Mouse (Mus musculus): ENCODE measurements around the gene Stk32b. TPM values are rescaled to one million over a fixed set of nuclear protein-coding genes. Genes with fewer than 3 reads are reported as not detected.

Stk32b gene
- polyA plus RNA-seq, 1 experiment from 2014 or later: 16.7 TPM

GRCm38 (mm10) chr5:37717384-37717963, 503 bp upstream of the Stk32b start:
- Histone ChIP-seq H3K4me2 (replicated peaks) (peak overlapping the region; percentile 82), H3K9me3 (no peaks in the 10 kb centered on the region), H3K4me3 (peak overlapping the region; percentile 63), H3K27ac (replicated peaks) (peak overlapping the region; percentile 88), H3K4me1 (peaks cover 37% of the 10 kb centered on the region), H3K9ac (replicated peaks) (peak overlapping the region; percentile 74), H3K27me3 (peaks cover 7% of the 10 kb centered on the region; the same call in 1 of the 2 replicates), H3K36me3 (no peaks in the 10 kb centered on the region)
- peak; percentile 59 for ATAC-seq (replicated peaks)
- WGBS: 0% methylated on average over 14 of the region's 14 CpGs

GRCm38 (mm10) chr5:37709257-37709904, 7.6 kb downstream of the Stk32b start:
- peaks cover 11% of the 10 kb centered on the region for H3K4me1 ChIP-seq
- whole genome bisulfite sequencing: 92% methylated on average over 5 of the region's 5 CpGs
- no peak overlapping the region for H3K4me3 ChIP-seq
- no peak overlapping the region for H3K27ac ChIP-seq (replicated peaks)
- H3K36me3 ChIP-seq: no peaks in the 10 kb centered on the region
- no peak for ATAC-seq (replicated peaks)
- no peaks in the 10 kb centered on the region for H3K27me3 ChIP-seq
- H3K9ac ChIP-seq (replicated peaks): no peak overlapping the region
- no peak overlapping the region for H3K4me2 ChIP-seq (replicated peaks)
- peaks cover 9% of the 10 kb centered on the region; the same call in 1 of the 2 replicates for H3K9me3 ChIP-seq

GRCm38 (mm10) chr5:37708124-37708523, 8.8 kb downstream of the Stk32b start:
- WGBS: 63% methylated on average over 3 of the region's 3 CpGs
- no peak for ATAC-seq (replicated peaks)
- Histone ChIP-seq H3K27ac (replicated peaks) (no peak overlapping the region), H3K27me3 (no peaks in the 10 kb centered on the region), H3K9me3 (peaks cover 9% of the 10 kb centered on the region; the same call in 1 of the 2 replicates), H3K4me2 (replicated peaks) (no peak overlapping the region), H3K4me3 (no peak overlapping the region), H3K4me1 (no peaks in the 10 kb centered on the region), H3K9ac (replicated peaks) (no peak overlapping the region), H3K36me3 (no peaks in the 10 kb centered on the region)

- no peaks in the 10 kb centered on the region for H3K27me3 ChIP-seq
- peaks cover 9% of the 10 kb centered on the region; the same call in 1 of the 2 replicates for H3K9me3 ChIP-seq
- peaks cover 2% of the 10 kb centered on the region for H3K4me1 ChIP-seq
- 65% methylated on average over 2 of the region's 2 CpGs for WGBS
- no peak overlapping the region for H3K9ac ChIP-seq (replicated peaks)
- ATAC-seq (replicated peaks): no peak
- H3K4me3 ChIP-seq: no peak overlapping the region
- no peaks in the 10 kb centered on the region for H3K36me3 ChIP-seq
- no peak overlapping the region for H3K4me2 ChIP-seq (replicated peaks)
- no peak overlapping the region for H3K27ac ChIP-seq (replicated peaks)
These were observed 12.0 kb downstream of the Stk32b start for GRCm38 (mm10) chr5:37704962-37705361.

GRCm38 (mm10) chr5:37699757-37700156, 17.2 kb downstream of the Stk32b start:
- H3K36me3 ChIP-seq: no peaks in the 10 kb centered on the region
- ATAC-seq (replicated peaks): 0 out of 2 replicates have a peak, but pooled peaks have one; percentile 61
- peaks cover 15% of the 10 kb centered on the region for H3K4me1 ChIP-seq
- no peak overlapping the region for H3K9ac ChIP-seq (replicated peaks)
- no peaks in the 10 kb centered on the region for H3K9me3 ChIP-seq
- WGBS: 53% methylated on average over 12 of the region's 12 CpGs
- H3K27ac ChIP-seq (replicated peaks): no peak overlapping the region
- H3K4me2 ChIP-seq (replicated peaks): peak overlapping the region; percentile 16; the same call in 1 of the 2 replicates
- no peak overlapping the region for H3K4me3 ChIP-seq
- no peaks in the 10 kb centered on the region for H3K27me3 ChIP-seq

GRCm38 (mm10) chr5:37697286-37697685, 19.7 kb downstream of the Stk32b start:
- no peak overlapping the region for H3K4me2 ChIP-seq (replicated peaks)
- no peaks in the 10 kb centered on the region for H3K27me3 ChIP-seq
- WGBS: 93% methylated on average over 7 of the region's 7 CpGs
- H3K4me3 ChIP-seq: no peak overlapping the region
- H3K36me3 ChIP-seq: no peaks in the 10 kb centered on the region
- H3K9ac ChIP-seq (replicated peaks): no peak overlapping the region
- H3K4me1 ChIP-seq: peaks cover 15% of the 10 kb centered on the region
- no peak overlapping the region for H3K27ac ChIP-seq (replicated peaks)
- H3K9me3 ChIP-seq: no peaks in the 10 kb centered on the region
- ATAC-seq (replicated peaks): no peak

GRCm38 (mm10) chr5:37695773-37696172, 21.2 kb downstream of the Stk32b start:
- no peak overlapping the region for H3K4me2 ChIP-seq (replicated peaks)
- ATAC-seq (replicated peaks): peak; percentile 51
- peaks cover 15% of the 10 kb centered on the region for H3K4me1 ChIP-seq
- no peak overlapping the region for H3K27ac ChIP-seq (replicated peaks)
- H3K9me3 ChIP-seq: no peaks in the 10 kb centered on the region
- H3K36me3 ChIP-seq: no peaks in the 10 kb centered on the region
- 7% methylated on average over 4 of the region's 4 CpGs for WGBS
- no peak overlapping the region for H3K9ac ChIP-seq (replicated peaks)
- no peak overlapping the region for H3K4me3 ChIP-seq
- H3K27me3 ChIP-seq: no peaks in the 10 kb centered on the region

GRCm38 (mm10) chr5:37692759-37693158, 24.2 kb downstream of the Stk32b start:
- no peaks in the 10 kb centered on the region for H3K36me3 ChIP-seq
- H3K4me3 ChIP-seq: no peak overlapping the region
- no peak for ATAC-seq (replicated peaks)
- no peaks in the 10 kb centered on the region for H3K9me3 ChIP-seq
- H3K4me1 ChIP-seq: peaks cover 6% of the 10 kb centered on the region
- WGBS: 87% methylated on average over 3 of the region's 3 CpGs
- H3K9ac ChIP-seq (replicated peaks): no peak overlapping the region
- no peaks in the 10 kb centered on the region for H3K27me3 ChIP-seq
- no peak overlapping the region for H3K4me2 ChIP-seq (replicated peaks)
- no peak overlapping the region for H3K27ac ChIP-seq (replicated peaks)

GRCm38 (mm10) chr5:37670781-37671180, 46.2 kb downstream of the Stk32b start:
- WGBS: 88% methylated on average over 7 of the region's 7 CpGs
- H3K9me3 ChIP-seq: no peaks in the 10 kb centered on the region
- H3K9ac ChIP-seq (replicated peaks): no peak overlapping the region

GRCm38 (mm10) chr5:37664962-37665361, 52.0 kb downstream of the Stk32b start:
- H3K9me3 ChIP-seq: no peaks in the 10 kb centered on the region
- H3K36me3 ChIP-seq: no peaks in the 10 kb centered on the region
- no peaks in the 10 kb centered on the region for H3K4me1 ChIP-seq
- H3K27ac ChIP-seq (replicated peaks): no peak overlapping the region
- H3K27me3 ChIP-seq: no peaks in the 10 kb centered on the region
- WGBS: 55% methylated on average over 3 of the region's 3 CpGs
- H3K4me2 ChIP-seq (replicated peaks): no peak overlapping the region
- H3K4me3 ChIP-seq: no peak overlapping the region
- H3K9ac ChIP-seq (replicated peaks): no peak overlapping the region
- no peak for ATAC-seq (replicated peaks)

More at GRCm38 (mm10) chr5:37670781-37671180, 46.2 kb downstream of the Stk32b start:
- ATAC-seq (replicated peaks): no peak
- Histone ChIP-seq H3K27ac (replicated peaks) (no peak overlapping the region), H3K4me1 (no peaks in the 10 kb centered on the region), H3K27me3 (no peaks in the 10 kb centered on the region), H3K36me3 (no peaks in the 10 kb centered on the region), H3K4me2 (replicated peaks) (no peak overlapping the region), H3K4me3 (no peak overlapping the region)

- WGBS: 42% methylated on average over 4 of the region's 4 CpGs
- ATAC-seq (replicated peaks): no peak
- peaks cover 11% of the 10 kb centered on the region; the same call in 1 of the 2 replicates for H3K4me1 ChIP-seq
- no peaks in the 10 kb centered on the region for H3K9me3 ChIP-seq
- H3K27me3 ChIP-seq: no peaks in the 10 kb centered on the region
- no peak overlapping the region for H3K4me3 ChIP-seq
- no peak overlapping the region for H3K9ac ChIP-seq (replicated peaks)
- H3K4me2 ChIP-seq (replicated peaks): no peak overlapping the region
- no peak overlapping the region for H3K27ac ChIP-seq (replicated peaks)
- H3K36me3 ChIP-seq: no peaks in the 10 kb centered on the region
These were observed 57.8 kb downstream of the Stk32b start for GRCm38 (mm10) chr5:37659177-37659576.

GRCm38 (mm10) chr5:37657741-37658140, 59.2 kb downstream of the Stk32b start:
- ATAC-seq (replicated peaks): no peak
- Histone ChIP-seq H3K4me1 (peaks cover 11% of the 10 kb centered on the region; the same call in 1 of the 2 replicates), H3K27ac (replicated peaks) (no peak overlapping the region), H3K27me3 (no peaks in the 10 kb centered on the region), H3K9me3 (no peaks in the 10 kb centered on the region), H3K4me2 (replicated peaks) (no peak overlapping the region), H3K4me3 (no peak overlapping the region), H3K36me3 (no peaks in the 10 kb centered on the region), H3K9ac (replicated peaks) (no peak overlapping the region)
- WGBS: 69% methylated on average over 6 of the region's 6 CpGs
